Mouse (Mus musculus) limb, embryonic 15.5 days (tissue): ENCODE measurements around the gene Rundc3a. TPM values are rescaled to one million over a fixed set of nuclear protein-coding genes. Genes with fewer than 3 reads are reported as not detected.

Source experiments
- ATAC-seq: fragments of 200-750 bp; cut with Nextera tagmentation; 2 replicates; pipeline ENCODE4 v1.8.0; 2017; ENCODE audit warnings: low read depth, moderate TSS enrichment; ENCODE audit not compliant: insufficient number of reproducible peaks, low FRiP score, low TSS enrichment
- H3K27ac ChIP-seq: fragments of 300-500 bp; sonication (generic); 2 replicates; pipeline ENCODE4 v1.5.1; 2015; ENCODE audit warnings: moderate library complexity, mild to moderate bottlenecking, inconsistent platforms
- H3K27me3 ChIP-seq: fragments of 300-500 bp; sonication (generic); 2 replicates; pipeline ENCODE4 v1.6.1; 2015; ENCODE audit warnings: inconsistent platforms
- H3K36me3 ChIP-seq: fragments of 300-500 bp; sonication (generic); 2 replicates; pipeline ENCODE4 v1.6.1; 2015; ENCODE audit warnings: inconsistent platforms
- H3K4me1 ChIP-seq: fragments of 300-500 bp; sonication (generic); 2 replicates; pipeline ENCODE4 v1.6.1; 2015; ENCODE audit warnings: inconsistent platforms
- H3K4me2 ChIP-seq: fragments of 300-500 bp; sonication (generic); 2 replicates; pipeline ENCODE4 v1.6.1; 2015; ENCODE audit warnings: mild to moderate bottlenecking, inconsistent platforms
- H3K4me3 ChIP-seq: fragments of 300-500 bp; sonication (generic); 2 replicates; pipeline ENCODE4 v1.5.1; 2015; ENCODE audit warnings: mild to moderate bottlenecking, inconsistent platforms
- H3K9ac ChIP-seq: fragments of 300-500 bp; sonication (generic); 2 replicates; pipeline ENCODE4 v1.6.1; 2015; ENCODE audit warnings: inconsistent platforms
- H3K9me3 ChIP-seq: fragments of 300-500 bp; sonication (generic); 2 replicates; pipeline ENCODE4 v1.6.1; 2016; ENCODE audit warnings: inconsistent platforms
- WGBS: fragments of 180-500 bp; shearing (Covaris S2); methylation state at CpG from one replicate; pipeline ENCODE4 v1.1.7; 2015; 5-methylcytosine and 5-hydroxymethylcytosine counted together
- polyA plus RNA-seq: library from polyadenylated mRNA; unstranded; fragments of >200 nt; fragmentation: Nextera tagmentation; extraction: Ambion mirVana; gene quantifications from 2 replicates; pipeline ENCODE4 v1.2.1, GENCODE M21; 2015

Gene Rundc3a
- polyA plus RNA-seq, 1 experiment from 2014 or later: 1.2 TPM

DNA sequence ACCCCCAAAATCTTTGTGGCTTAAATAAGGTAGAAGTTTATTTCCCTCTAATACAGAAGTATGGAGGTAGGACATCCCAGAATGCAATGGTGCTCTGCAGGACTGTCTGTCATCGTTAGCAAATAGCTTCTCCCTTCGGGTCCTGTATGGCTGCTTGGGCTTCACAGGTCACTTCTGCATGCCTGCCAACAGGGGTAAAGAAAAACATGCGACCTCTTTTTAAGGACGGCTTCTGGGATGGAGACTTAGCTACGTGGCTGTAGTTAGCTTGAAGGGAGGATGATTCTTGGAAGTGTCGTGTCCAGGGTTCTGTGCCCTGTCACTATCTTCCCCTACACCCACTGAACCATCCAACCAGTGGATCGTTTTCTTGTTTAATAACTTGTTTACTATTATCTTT lies 22.9 kb upstream of the Rundc3a start:
- H3K27ac ChIP-seq: no peak overlapping the region
- H3K9ac ChIP-seq: no peak overlapping the region
- H3K4me1 ChIP-seq: peaks cover 5% of the 10 kb centered on the region; the same call in 1 of the 2 replicates
- no peak for ATAC-seq
- 0 out of 2 replicates have a peak, but pooled peaks cover 5% of the 10 kb centered on the region for H3K27me3 ChIP-seq
- H3K4me2 ChIP-seq: no peak overlapping the region
- no peaks in the 10 kb centered on the region for H3K36me3 ChIP-seq
- WGBS: 45% methylated on average over 7 of the region's 7 CpGs
- no peak overlapping the region for H3K4me3 ChIP-seq
- H3K9me3 ChIP-seq: no peaks in the 10 kb centered on the region

DNA sequence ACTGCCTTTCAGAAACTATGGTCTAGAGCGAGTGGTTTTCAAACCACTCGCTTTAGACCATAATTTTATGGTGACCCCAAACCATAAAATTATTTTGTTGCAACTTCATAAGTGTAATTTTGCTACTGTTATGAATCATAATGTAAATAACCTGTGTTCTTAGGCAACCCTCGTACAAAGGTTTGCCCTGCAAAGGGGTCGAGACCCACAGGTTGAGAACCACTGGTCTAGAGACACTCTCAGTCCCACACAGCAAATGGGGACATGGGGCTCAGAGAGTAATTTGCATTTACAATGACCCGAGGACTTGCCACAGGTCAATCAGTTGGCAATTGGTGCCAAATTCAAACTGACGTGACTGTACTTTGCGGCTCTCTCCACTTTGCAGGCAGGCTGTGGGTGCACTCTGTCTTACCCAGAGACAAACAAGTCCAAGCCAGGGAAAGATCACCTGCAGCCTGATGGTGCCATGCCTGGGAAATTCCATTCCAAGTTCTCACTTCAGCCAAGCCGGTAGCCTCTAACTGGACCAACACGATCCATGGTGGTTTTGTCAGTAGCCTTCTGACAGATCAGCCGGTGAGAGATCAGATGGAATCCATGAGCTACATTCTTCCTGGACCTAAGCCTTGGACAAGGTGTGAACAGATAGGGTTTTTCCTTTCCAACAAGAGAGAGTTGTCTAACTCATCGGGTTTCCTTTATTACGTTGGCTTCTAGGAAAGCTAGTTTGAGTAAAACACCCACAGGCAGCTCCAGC lies 21.1 kb upstream of the Rundc3a start:
- peaks cover 9% of the 10 kb centered on the region; the same call in 1 of the 2 replicates for H3K27me3 ChIP-seq
- H3K9me3 ChIP-seq: no peaks in the 10 kb centered on the region
- H3K27ac ChIP-seq: no peak overlapping the region
- no peak overlapping the region for H3K4me2 ChIP-seq
- H3K4me3 ChIP-seq: no peak overlapping the region
- 78% methylated on average over 12 of the region's 12 CpGs for WGBS
- no peak for ATAC-seq
- no peak overlapping the region for H3K9ac ChIP-seq
- H3K36me3 ChIP-seq: no peaks in the 10 kb centered on the region
- H3K4me1 ChIP-seq: peaks cover 12% of the 10 kb centered on the region

DNA sequence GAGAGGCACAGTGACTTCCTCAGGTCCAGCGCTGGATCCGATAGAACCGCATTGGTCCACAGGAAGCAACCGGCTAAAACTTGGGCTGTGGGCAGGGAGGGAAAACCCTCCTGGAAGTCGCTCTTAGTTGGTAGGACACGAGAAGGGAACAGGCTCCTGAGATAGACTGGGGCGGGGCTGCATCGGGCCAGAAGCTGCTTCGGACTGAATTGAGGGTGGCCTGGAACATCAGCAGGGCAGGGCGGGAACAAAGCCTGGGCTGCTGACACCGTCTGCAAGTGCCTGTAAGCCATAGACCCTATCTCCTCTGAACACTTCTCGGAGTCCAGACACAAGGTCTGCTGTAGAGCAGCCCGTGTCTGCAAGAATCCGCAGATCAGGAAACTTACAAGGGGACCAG lies 20.3 kb upstream of the Rundc3a start:
- no peak for ATAC-seq
- peaks cover 9% of the 10 kb centered on the region; the same call in 1 of the 2 replicates for H3K27me3 ChIP-seq
- H3K4me2 ChIP-seq: no peak overlapping the region
- no peak overlapping the region for H3K9ac ChIP-seq
- 44% methylated on average over 14 of the region's 14 CpGs for WGBS
- H3K4me3 ChIP-seq: no peak overlapping the region
- peaks cover 12% of the 10 kb centered on the region for H3K4me1 ChIP-seq
- no peaks in the 10 kb centered on the region for H3K9me3 ChIP-seq
- no peaks in the 10 kb centered on the region for H3K36me3 ChIP-seq
- H3K27ac ChIP-seq: no peak overlapping the region

DNA sequence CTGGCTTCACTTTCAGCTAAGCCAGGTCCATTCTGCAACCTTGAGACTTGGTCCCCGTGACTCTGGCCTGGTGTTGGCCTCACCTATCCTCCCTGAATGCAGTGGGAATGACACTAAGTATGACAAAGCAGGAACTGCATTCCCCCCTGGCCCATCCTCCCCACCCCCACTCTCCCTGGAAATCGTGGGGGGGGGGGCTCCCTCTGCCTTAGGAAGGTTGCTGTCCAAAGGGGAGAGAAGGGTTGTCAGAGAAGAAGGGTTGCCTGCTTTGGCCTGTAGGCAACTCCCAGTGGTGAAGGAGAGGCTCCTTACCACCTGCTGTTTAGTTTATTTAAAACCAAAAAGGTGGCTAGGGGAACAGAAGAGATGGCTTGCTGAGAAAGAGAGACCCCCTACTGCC lies 19.6 kb upstream of the Rundc3a start:
- 37% methylated on average over 2 of the region's 2 CpGs for WGBS
- H3K4me2 ChIP-seq: no peak overlapping the region
- no peak; the same call in 1 of the 2 replicates for ATAC-seq
- H3K36me3 ChIP-seq: no peaks in the 10 kb centered on the region
- peaks cover 12% of the 10 kb centered on the region for H3K4me1 ChIP-seq
- H3K9ac ChIP-seq: no peak overlapping the region
- no peak overlapping the region for H3K4me3 ChIP-seq
- no peaks in the 10 kb centered on the region for H3K9me3 ChIP-seq
- H3K27ac ChIP-seq: no peak overlapping the region
- H3K27me3 ChIP-seq: peaks cover 9% of the 10 kb centered on the region; the same call in 1 of the 2 replicates

DNA sequence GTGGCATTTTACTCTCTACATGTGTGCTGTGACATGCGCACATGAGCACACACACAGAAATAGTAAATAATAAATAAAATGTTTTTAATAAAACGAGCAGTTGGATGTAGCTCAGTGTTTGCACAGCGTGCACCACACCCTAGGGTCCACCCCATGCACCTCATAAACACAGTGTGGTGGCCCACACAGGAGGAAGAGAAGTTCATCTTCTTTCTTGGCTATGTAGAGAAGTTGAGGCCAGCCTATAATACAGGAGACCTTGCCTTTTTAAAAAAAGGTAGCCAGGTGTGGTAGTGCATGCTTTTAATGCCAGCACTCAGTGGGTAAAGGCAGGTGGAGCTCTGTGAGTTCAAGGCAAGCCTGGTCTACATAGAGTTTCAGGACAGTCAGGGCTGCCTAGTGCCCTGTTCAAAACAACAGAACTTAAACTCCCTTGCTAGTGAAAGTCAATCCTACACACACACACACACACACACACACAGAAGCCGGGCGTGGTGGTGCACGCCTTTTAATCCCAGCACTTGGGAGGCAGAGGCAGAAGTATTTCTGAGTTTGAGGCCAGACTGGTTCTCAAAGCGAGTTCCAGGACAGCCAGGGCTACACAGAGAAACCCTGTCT lies 19.0 kb upstream of the Rundc3a start:
- H3K9ac ChIP-seq: no peak overlapping the region
- H3K4me3 ChIP-seq: no peak overlapping the region
- ATAC-seq: no peak
- 76% methylated on average over 7 of the region's 7 CpGs for WGBS
- no peak overlapping the region for H3K27ac ChIP-seq
- H3K4me2 ChIP-seq: no peak overlapping the region
- H3K4me1 ChIP-seq: peaks cover 12% of the 10 kb centered on the region
- no peaks in the 10 kb centered on the region for H3K36me3 ChIP-seq
- H3K9me3 ChIP-seq: no peaks in the 10 kb centered on the region
- H3K27me3 ChIP-seq: peaks cover 9% of the 10 kb centered on the region; the same call in 1 of the 2 replicates

DNA sequence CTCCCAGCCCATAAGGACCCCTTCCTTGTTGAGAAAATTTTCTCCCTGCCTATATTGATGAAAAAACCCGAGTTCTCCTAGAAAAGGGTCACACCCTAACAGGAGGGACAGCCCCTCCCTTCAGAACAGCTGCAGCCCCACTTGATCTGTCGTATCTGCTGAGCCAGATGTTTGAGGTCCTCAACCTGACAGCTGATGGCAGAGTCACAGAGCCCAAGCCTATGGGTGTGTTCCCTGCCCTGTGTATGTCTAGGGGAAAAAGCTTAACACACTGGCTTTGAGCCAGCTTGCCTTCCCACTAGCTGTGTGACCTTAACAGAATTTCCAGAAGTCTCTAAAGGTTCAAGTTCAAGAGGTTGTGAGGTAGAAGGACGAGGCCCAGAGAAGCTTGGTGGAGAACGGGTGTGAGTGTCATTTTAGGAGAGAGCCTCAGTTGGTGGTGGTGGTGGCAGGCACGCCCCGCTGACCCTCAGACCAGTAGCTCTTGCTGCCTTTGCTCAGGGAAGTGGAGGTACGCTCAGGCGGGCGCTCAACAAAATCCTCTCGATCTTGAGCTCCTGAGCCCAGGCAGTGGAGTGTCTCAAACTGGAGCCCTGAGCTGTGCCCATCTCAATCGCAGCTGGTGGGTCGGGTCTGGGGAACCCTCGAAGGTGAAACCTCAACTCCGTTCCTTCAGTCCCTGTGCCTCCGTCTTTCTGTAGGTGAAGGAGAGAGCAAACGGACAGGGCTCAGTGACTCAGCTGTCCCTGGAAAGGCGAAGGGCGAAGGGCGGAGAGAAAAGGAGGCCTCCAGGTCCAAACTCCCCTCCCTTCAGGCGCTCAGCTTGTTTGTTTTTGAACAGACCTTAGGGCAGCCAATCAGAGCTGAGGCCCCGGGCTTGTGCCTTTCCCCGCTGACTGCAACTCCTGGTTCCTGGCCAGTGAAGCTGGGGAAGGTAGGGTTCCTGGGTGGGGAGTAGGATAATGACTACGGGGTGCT lies 17.7 kb upstream of the Rundc3a start:
- Histone ChIP-seq H3K27me3 (peaks cover 9% of the 10 kb centered on the region; the same call in 1 of the 2 replicates), H3K9me3 (no peaks in the 10 kb centered on the region), H3K27ac (no peak overlapping the region), H3K4me2 (peak overlapping the region; percentile 27), H3K9ac (no peak overlapping the region), H3K36me3 (no peaks in the 10 kb centered on the region), H3K4me3 (peak overlapping the region; percentile 5; the same call in 1 of the 2 replicates), H3K4me1 (peaks cover 12% of the 10 kb centered on the region)
- peak; percentile 70; the same call in 1 of the 2 replicates for ATAC-seq
- 7% methylated on average over 23 of the region's 23 CpGs for WGBS

DNA sequence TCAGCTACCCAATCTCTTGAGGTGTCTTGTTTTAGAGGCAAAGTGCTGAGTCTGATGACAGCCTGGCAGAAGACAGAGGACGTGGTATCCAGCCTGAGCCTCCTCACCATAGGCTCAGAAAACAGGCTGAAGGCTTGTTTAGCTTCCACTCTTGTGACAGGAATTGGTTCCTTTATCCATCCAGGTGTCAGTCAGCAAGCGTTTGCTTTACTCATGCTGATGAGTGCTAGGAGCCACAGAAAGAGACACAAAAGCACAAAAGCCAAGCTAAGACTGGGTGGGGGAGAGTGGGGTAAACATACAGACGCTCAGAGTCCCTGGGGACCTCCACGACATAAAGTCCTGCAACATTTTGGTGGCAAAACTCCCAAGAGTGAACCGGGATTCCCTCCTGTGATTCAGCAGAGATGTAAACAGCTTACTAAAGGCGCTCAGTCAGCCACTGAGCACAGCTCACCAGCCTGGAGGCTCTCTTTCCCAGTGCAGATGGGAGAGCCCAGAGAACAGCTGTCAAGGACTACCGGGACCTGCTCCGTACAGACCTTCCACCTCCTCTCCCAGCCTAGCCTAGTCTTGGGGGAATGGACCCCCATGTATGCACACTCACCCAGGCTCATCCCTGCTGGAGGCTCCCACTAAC lies 16.9 kb upstream of the Rundc3a start:
- WGBS: 20% methylated on average over 8 of the region's 8 CpGs
- Histone ChIP-seq H3K27me3 (peaks cover 9% of the 10 kb centered on the region; the same call in 1 of the 2 replicates), H3K36me3 (no peaks in the 10 kb centered on the region), H3K9ac (no peak overlapping the region), H3K27ac (no peak overlapping the region), H3K4me2 (0 out of 2 replicates have a peak overlapping the region, but pooled peaks have one; percentile 27), H3K9me3 (no peaks in the 10 kb centered on the region), H3K4me3 (no peak overlapping the region), H3K4me1 (peaks cover 12% of the 10 kb centered on the region)
- ATAC-seq: no peak

DNA sequence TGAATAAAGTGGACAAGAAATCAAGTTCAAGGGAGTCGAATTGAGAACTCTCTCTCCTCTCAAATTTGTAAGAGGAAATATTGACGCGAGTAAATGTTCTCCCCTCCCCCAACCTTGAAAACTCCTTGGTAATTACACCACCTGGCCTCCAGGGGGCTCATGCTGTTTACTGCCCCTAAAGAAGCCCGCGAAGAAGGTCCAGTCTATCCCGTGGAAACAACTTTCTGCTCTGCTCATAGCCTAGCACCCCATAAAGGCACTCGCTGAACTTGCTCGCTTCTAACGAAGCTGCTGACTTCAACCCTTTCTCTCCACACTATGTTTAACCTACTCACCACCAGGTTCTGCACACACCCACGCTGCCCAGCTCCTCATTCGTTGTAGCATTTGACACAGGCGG lies 16.0 kb upstream of the Rundc3a start:
- WGBS: 60% methylated on average over 12 of the region's 12 CpGs
- ATAC-seq: no peak
- Histone ChIP-seq H3K9me3 (no peaks in the 10 kb centered on the region), H3K4me3 (no peak overlapping the region), H3K4me1 (peaks cover 12% of the 10 kb centered on the region), H3K27me3 (peaks cover 9% of the 10 kb centered on the region; the same call in 1 of the 2 replicates), H3K27ac (no peak overlapping the region), H3K9ac (no peak overlapping the region), H3K36me3 (no peaks in the 10 kb centered on the region), H3K4me2 (no peak overlapping the region)

DNA sequence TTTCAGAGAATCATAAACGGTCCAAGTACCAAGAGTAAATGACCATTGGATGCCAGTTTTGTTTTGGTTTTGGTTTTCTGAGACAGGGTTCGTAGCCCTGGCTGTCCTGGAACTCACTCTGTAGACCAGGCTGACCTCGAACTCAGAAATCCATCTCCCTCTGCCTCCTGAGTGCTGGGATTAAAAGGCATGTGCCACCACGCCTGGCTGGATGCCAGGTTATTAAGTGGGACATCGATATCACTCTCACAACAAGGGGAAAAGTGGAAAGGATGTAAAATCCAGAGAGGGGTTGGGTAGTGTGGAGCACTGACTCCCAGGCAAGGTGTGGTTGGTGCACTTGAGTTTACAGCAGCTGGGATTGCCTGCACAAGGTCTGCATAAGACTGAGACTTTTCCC lies 13.1 kb upstream of the Rundc3a start:
- no peak overlapping the region for H3K4me3 ChIP-seq
- no peak for ATAC-seq
- no peak overlapping the region for H3K9ac ChIP-seq
- H3K27ac ChIP-seq: no peak overlapping the region
- H3K36me3 ChIP-seq: no peaks in the 10 kb centered on the region
- H3K27me3 ChIP-seq: peaks cover 6% of the 10 kb centered on the region; the same call in 1 of the 2 replicates
- H3K4me2 ChIP-seq: no peak overlapping the region
- H3K4me1 ChIP-seq: peaks cover 9% of the 10 kb centered on the region
- no peaks in the 10 kb centered on the region for H3K9me3 ChIP-seq
- 66% methylated on average over 5 of the region's 5 CpGs for WGBS

DNA sequence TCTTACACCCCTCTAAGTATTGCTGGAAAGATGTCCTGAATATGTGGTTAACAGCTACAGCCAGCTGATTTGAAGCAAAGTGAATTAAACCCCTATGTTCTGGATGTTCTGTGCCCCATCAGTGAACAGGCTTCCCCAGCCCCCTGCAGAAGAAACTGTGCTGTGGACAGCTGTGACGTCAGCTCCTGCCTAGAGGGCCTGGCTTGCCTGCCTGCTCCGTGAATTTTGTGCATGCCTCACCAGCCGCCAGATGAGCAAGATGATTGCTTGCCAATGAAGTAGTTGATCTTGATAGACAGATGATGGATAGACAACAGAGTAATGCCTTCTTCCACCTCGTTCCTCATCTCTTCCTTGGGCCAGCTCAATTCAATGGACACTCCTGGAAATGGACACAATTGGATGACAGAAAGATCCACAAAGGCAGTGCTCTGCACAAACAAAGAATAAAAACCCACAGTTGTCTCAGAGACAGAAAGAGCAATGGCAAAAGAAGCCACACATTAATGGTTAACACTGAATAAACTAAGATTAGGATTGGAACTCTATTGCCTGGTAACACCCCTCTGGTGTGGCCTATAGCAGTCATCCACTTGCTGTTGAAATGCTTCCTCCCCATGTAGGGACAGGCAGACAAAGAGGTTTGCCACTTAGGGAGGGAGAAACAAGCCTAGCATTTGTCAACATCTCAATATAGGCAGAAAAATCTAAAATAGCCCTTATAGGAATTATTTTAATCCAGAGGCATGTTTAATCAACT lies 11.7 kb upstream of the Rundc3a start:
- Histone ChIP-seq H3K4me2 (no peak overlapping the region), H3K4me3 (no peak overlapping the region), H3K27ac (0 out of 2 replicates have a peak overlapping the region, but pooled peaks have one; percentile 0), H3K4me1 (no peaks in the 10 kb centered on the region), H3K27me3 (no peaks in the 10 kb centered on the region; the same call in 1 of the 2 replicates), H3K9me3 (no peaks in the 10 kb centered on the region), H3K9ac (no peak overlapping the region), H3K36me3 (no peaks in the 10 kb centered on the region)
- whole genome bisulfite sequencing: 42% methylated on average over 4 of the region's 4 CpGs
- ATAC-seq: no peak
